Mouse (Mus musculus) layer of hippocampus, postnatal 10 days (tissue): ENCODE results near the gene Corin. TPM values are rescaled to one million over a fixed set of nuclear protein-coding genes. Genes with fewer than 3 reads are reported as not detected.

Experiments used
- DNase-seq, 2 experiments: peaks; one replicate each; pipeline ENCODE4 v3.0.0; 2021; ENCODE audit warnings: low spot score in 2 of 2
- total RNA-seq, 2 experiments: library from RNA; stranded (reverse); gene quantifications; 2 replicates each; pipeline ENCODE4 v1.2.3; 2021

Gene Corin
- total RNA-seq, 2 experiments from 2014 or later, result 0.16 TPM; not detected in 1

DNA sequence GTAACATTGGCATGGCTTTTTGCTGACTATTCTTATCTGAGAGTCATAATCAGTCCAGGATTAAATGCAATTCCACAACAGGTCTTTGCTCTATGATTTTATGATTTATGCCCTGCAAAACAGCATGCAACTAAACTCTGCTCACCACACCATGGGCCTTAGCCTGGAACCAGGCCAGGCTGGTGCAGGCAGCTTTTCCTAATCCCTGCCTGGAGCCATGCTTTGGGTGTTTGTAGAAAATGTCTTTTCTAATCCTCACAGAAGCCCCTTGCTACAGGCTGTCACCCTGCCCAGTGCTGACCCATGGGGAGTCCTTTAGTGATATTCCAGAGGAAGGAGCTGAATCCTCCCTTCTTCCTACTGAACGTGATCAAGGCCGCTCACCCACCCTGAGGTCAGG is 173.1 kb downstream of the Corin start:
- DNase-seq, result no peak

DNA sequence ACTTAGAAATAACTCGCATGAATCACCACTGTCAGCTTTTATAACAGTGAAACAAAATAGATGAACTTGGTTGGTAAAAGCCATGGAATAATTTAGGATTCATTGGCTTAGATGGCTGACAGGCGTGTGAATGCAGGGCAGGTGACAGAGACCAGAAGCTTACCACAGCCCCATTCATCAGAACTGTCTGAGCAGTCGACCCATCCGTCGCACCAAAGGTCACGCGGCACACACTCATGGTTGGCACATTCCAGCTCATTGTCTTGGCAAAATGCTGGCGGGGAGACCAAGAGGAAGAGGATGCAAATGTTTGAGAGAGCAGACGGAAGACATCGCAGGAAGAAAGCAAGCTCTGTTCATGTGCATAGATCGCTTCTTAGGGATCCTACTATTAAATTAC is 173.6 kb downstream of the Corin start:
- no peak for DNase-seq

DNA sequence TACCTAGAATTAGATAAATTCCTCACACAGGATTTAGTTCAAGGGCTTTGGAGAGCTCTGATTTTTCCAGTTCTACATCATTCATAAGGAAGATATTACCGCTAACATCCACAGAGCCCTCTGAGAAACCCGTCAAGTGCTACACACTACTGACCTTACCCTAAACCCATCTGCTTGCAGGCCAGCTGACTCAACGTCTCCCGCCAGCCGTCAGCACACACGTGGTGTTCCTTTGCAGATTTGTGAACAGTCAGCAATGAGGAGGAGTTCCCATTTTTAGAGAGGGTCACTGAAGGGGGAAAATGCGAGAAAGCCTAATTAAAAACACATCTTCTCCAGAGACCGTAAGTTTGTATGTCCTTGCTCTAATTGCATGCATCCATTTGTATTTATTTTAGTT is 174.8 kb downstream of the Corin start:
- no peak for DNase-seq

DNA sequence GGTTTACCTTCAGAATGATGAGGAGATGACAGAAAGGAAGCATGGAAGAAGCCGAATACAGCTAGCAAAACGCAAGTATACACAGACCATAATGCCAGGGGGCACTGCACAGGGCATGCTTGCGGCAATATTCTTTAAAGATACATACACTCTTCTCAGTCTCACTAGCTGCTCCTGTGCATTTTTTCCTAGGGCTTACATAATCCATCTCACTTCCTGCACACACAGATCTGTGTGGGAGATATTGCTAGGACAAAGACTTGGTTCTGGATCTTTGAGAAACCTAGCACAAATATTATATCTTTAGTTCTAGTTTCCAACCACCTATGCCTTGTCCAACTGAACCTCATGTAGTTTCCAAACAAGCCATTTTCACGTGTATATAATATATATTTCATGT is 189.0 kb downstream of the Corin start:
- DNase-seq, result no peak

DNA sequence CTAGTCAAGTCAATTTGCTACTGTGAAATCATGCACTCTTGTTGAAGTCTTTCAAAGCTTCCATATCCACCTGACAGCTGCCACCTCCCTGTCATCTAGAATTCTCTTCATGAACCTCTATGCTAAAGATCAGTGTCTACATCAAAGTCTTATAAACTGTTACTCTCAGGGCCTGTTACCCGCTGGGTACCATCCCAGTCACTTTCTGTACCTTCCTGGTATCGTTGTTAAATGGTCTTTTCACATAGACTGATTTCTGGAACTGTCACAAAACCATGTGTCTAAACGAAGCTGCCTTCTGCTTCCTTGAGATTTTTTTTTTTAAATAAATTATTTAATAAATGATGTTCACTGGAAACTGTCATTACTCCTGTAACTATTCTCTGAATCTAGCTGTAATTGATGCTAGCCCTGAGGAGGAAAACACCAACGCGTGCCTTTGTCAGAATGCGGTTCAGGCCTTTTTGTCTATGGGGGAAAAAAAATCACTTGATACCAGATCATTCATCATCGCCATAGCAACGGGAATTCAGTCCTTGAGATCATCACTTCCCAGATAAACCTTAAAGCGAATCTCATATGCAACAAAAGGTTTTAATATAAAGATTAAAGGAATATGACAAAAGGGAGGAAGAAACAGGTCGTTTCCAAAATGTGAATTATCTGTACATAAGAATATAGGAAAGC is 205.7 kb downstream of the Corin start:
- DNase-seq, result no peak

DNA sequence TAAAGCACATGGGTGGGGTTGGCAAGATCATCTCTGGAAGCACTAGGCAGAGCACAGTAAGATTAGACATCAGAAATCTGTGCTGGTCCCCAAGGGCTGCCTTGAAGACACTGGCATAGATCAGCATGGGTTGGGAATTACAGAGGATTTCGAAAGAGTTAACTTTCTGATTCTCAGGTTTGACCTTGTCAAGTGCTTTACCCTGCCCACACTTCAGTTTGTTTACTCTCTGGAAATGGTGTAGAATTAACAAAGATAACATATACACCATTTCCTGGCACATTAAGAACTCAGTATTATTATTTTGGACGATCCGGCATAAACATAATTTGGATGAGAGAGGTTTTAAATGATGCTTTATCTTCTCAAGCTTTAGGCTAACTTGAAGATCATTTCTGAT is 219.2 kb downstream of the Corin start:
- no peak for DNase-seq

DNA sequence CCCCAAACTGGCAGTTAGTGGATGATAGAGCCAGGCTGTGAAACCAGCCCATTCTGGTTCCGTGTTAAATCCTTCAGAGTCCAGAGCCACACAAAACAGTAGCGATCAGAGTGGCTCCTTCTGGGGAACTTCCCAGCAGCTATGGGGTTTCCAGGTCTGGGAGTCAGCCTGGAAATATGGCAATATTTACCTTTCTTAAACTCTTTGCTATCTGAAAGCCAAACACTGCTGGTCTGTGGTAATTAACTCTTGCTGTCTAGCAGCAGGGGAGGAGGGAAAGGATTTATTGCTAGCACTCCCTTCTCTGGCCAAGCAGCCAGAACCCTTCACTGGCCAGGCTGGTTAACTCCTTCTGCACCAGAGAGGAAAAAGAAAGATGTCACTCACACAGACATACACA is 221.4 kb downstream of the Corin start:
- no peak for DNase-seq

DNA sequence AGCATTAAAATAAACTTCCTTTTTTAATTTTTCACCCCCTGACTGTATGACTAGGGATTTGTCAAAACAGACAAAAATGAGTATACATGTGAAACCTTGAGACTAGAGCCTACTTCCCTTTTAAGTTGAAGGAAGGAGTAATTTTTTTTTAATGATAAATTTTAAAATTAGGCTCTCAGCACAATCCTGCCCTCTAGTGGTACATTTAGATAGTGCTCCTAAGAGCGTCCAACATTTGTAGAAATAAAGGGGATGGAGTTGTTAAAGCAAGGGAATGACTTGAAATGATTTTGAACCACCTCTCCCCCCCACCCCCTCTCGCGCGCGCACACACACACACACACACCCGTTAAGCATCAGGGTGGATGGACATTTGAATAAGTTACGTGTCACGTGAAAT is 234.6 kb downstream of the Corin start:
- DNase-seq, result peak; percentile 19 to 26

DNA sequence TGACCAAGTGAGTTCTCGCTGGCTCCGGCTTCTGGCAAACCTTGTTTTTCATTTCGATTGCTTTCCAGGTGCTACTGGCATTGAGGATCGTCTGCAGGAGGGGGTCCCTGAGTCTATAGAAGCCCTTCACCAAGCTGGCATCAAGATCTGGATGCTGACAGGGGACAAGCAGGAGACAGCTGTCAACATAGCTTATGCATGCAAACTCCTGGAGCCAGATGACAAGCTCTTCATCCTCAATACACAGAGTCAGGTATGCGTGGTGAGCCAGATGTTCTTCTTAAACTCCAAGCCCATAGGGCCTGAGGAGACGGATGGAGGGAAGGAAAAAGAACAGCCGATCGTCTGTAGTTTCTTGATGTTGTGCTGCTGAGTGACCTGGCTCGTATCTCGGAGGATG is 235.1 kb downstream of the Corin start:
- DNase-seq, result no peak

DNA sequence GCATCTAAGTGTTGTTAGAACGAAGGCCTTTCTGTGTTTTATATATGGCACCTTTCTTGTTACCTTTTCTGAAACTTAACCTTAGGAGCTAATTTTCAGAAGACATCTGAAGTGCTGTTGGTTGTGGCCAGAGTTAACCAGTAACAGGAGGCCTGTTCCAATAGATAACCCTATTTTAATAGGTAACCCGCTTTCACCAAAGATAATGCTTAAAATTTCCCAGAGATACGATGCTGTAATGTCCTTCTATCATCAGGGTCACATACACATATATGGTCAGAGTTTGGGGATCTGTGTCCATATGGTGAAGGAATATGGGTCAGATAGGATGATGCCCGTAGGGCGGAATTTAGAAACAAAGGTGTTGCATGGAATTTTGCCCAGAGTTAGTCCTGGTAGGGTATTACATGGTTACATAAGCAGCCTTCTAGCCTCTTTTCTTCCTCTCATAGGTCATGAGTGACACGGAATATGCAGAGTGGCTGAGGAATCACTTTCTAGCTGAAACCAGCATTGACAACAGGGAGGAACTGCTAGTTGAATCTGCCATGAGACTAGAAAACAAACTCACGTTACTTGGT is 237.2 kb downstream of the Corin start:
- DNase-seq, result no peak

DNA sequence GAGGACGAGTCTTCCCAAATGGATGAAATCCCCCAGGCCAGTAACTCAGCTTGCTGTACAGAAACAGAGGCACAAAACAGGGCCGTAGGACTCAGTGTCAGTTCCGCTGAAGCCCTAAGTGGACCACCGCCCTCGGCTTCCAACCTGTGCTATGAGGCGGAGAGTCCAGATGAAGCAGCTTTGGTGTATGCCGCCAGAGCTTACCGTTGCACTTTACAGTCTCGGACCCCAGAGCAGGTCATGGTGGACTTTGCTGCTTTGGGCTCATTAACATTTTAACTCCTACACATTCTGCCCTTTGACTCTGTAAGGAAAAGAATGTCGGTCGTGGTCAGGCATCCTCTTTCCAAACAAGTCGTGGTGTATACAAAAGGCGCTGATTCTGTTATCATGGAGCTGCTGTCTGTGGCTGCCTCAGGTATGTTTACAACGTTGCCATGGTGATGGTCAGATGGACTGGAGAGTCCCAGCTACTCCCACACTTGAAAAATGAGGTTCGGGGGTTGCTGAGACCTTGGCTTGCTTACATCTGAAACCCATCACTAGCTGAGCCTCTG is 240.0 kb downstream of the Corin start:
- no peak for DNase-seq

DNA sequence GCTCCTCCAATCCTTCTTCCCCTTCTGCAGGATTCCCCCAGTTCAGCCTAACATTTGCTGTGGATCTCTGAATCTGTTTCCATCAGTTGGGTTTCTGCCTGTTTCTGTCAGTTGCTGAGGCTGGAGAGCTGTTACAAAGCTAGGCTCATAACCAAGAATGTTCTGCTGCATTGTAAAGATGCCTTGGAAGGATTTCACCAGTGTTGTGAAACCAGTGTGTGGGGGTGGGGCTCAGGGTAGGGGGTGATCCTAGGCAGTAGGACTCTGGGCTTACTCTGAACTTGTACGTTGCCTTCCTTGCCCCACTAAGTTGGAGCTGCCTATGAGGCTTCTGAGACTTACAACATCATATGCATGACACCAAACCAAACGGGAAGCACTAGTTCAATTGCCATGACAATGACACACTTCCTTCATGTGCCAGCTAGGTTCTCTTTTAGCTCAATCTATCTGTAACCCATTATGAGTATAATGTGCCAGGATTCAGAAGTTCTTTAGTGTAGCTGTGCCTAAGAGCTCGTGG is 242.4 kb downstream of the Corin start:
- DNase-seq, result no peak

DNA sequence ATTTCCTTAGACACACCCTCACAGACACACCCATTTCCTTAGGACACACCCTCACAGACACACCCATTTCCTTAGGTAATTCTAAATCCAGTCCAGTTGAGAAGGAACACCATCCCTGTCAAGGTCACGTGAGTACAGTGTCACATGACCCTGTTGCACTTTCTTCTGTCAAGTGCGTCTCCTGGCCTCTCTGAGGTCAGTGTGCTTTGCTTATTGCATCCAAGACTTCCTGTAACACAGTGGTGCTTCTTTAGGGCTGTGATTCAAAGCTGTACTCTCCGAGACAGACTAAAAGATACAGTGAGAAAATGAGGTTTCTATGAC is 245.0 kb downstream of the Corin start:
- no peak for DNase-seq

DNA sequence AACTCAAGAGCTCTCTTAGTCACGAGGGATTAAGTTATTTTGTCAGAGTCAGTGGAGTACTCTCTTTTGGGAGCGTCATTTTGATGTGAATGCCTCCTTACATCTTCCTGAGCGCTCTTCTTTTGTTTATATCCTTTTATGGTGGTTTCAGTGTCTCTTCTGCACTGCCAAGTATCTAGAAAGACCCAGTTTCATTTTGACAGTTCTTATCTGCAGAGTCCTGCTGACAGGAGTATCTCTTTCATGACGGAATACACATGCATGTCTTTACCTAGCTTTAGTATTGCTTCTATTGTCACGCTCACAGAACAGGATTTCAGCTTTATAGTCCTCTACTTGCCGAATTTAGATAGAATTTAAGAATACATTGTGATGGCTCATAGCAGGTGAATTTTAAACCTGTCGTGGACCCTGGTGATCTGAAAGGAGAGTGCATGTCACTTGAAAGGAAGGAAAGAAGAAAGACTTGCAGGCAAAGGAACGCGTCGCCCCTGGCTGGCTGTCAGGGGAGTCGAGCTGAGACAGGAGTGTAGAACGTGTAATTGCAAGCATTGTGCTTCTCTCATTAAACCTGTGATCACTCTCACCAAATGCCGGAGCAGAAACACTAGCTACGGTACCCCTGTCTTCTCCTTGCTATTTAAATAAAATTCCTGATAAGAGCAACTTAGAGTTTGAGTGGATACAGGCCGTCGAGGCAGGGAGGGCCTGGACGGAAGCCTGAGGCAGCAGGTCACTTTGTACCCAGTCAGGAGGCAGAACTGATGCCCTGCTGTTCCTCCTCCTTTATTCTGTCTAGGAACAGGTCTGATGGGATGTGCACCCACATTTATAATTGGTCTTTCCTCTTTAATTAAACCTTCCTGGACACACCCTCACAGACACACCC is 245.6 kb downstream of the Corin start:
- DNase-seq, result no peak

DNA sequence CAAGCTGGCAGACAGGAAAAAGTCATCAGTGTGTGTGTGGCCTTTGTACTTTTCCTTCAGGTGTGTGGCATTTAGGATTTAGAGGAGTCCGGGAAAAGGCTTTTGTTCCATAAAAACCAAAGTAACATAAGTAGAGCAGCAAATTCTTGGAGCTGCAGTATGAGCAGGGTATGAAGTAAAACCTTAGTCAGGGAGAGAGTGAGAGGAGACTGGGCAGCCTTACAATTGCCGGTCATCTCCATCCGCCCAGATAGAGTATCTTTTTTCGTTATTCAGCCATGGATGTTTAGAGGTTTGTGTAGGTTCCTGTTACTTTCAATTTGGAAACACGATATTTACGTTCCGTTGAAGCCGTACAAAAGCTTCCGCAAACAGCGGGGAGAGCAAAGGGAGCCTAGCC is 247.2 kb downstream of the Corin start:
- no peak for DNase-seq

DNA sequence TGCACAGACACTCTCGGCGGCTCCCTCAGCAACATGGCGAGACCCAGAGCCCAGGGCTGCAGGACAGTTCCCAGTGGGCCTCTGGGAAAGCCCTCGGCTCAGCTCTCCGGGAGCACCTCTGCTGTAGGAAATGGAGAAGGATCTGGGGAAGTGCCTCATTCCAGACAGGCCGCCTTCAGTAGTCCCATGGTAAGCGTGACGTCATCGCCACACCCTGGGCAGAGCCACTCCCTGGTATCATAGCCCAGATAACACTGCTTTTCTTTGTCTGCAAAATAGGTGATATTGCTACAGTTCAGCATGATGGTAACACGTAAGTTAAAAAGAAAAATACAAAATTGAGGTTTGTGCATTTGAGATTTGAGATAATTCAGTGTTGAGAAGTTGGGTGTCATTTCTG is 249.3 kb downstream of the Corin start:
- DNase-seq, result no peak

DNA sequence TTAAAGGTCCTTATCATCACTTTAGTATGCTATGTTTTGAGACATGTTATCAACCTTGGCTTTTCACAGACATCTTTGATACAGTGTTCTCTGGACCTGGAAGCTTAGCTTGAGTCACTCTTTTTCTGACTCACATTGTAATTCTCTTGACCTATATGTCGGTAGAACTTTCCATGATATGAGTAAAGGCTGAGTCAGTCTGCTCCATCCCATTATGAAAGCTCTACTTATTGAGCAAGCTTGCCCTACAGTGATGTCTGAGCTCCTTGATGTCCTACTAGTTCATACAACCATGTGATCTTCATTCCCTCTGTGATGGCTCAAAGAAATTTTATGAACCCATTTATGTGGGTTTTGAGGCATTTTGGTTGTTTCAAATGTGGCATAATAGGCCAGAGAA is 254.1 kb downstream of the Corin start:
- no peak for DNase-seq

Other genes starting within 250 kb of the Corin start
- 10 to 100 TPM; 17.6 to 18.0 TPM for gene Nfxl1, start 55.2 kb upstream of the Corin start, total RNA-seq
- gene Zar1, start 76.8 kb upstream of the Corin start, total RNA-seq, result 1 to 10 TPM in 1 of 2 experiments, under 1 TPM in 1; 0.66 to 1.8 TPM
- gene Gm5868, start 83.1 kb upstream of the Corin start, total RNA-seq, result 1 to 10 TPM; 1.9 to 2.2 TPM
- gene Cnga1, start 139.8 kb upstream of the Corin start, total RNA-seq, result not detected
- not detected for gene Nipal1, start 143.3 kb upstream of the Corin start, total RNA-seq
- under 1 TPM in 1 of 2 experiments, not detected in 1; 0.11 TPM for gene Txk, start 248.3 kb upstream of the Corin start, total RNA-seq